Mouse (Mus musculus) intestine, embryonic 14.5 days (tissue): ENCODE measurements around the gene Baiap2l1. TPM values are rescaled to one million over a fixed set of nuclear protein-coding genes. Genes with fewer than 3 reads are reported as not detected.

Experiments
- ATAC-seq: fragments of 200-750 bp; cut with Nextera tagmentation; replicated peaks from 2 replicates; pipeline ENCODE4 v1.8.0; 2017; ENCODE audit warnings: low read depth, moderate number of reproducible peaks, moderate TSS enrichment, moderate library complexity; ENCODE audit not compliant: low FRiP score, low TSS enrichment
- DNase-seq: peaks from one replicate; pipeline ENCODE4 v3.0.0-alpha.2; 2018; ENCODE audit warnings: low spot score
- H3K27ac ChIP-seq: fragments of 300-500 bp; sonication (generic); 2 replicates; pipeline ENCODE4 v1.5.1; 2014; ENCODE audit warnings: low read depth, mild to moderate bottlenecking, control low read depth
- H3K27me3 ChIP-seq: fragments of 300-500 bp; sonication (generic); replicated peaks from 2 replicates; pipeline ENCODE4 v1.6.1; 2014; ENCODE audit warnings: low read length, control low read depth; ENCODE audit not compliant: control insufficient read depth, insufficient read depth
- H3K36me3 ChIP-seq: fragments of 300-500 bp; sonication (generic); 2 replicates; pipeline ENCODE4 v1.6.1; 2014; ENCODE audit warnings: low read length, control low read depth; ENCODE audit not compliant: control insufficient read depth, insufficient read depth
- H3K4me1 ChIP-seq: fragments of 300-500 bp; sonication (generic); replicated peaks from 2 replicates; pipeline ENCODE4 v1.6.1; 2014; ENCODE audit warnings: low read length, control low read depth, mixed read lengths; ENCODE audit not compliant: control insufficient read depth, insufficient read depth
- H3K4me2 ChIP-seq: fragments of 300-500 bp; sonication (generic); 2 replicates; pipeline ENCODE4 v1.6.1; 2014; ENCODE audit warnings: low read length
- H3K4me3 ChIP-seq: fragments of 300-500 bp; sonication (generic); 2 replicates; pipeline ENCODE4 v1.5.1; 2014; ENCODE audit warnings: low read depth, low read length, control low read depth, mixed read lengths
- H3K9ac ChIP-seq: fragments of 300-500 bp; sonication (generic); 2 replicates; pipeline ENCODE4 v1.6.1; 2014; ENCODE audit warnings: mild to moderate bottlenecking, low read length
- H3K9me3 ChIP-seq: fragments of 300-500 bp; sonication (generic); 2 replicates; pipeline ENCODE4 v1.6.1; 2016; ENCODE audit warnings: low read length, control low read depth; ENCODE audit not compliant: control insufficient read depth
- WGBS: fragments of 180-500 bp; shearing (Covaris S2); extraction: QIAGEN DNeasy Blood & Tissue Kit; methylation state at CpG from one replicate; pipeline ENCODE4 v1.1.7; 2014; 5-methylcytosine and 5-hydroxymethylcytosine counted together
- polyA plus RNA-seq: library from polyadenylated mRNA; unstranded; fragments of >200 nt; fragmentation: Nextera tagmentation; extraction: Ambion mirVana; gene quantifications from 2 replicates; pipeline ENCODE4 v1.2.1, GENCODE M21; 2014

The Baiap2l1 gene
- polyA plus RNA-seq, 1 experiment from 2014 or later, result 16.7 TPM

- no peak for ATAC-seq
- H3K36me3 ChIP-seq, result no peaks in the 10 kb centered on the region
Observed at GRCm38 (mm10) chr5:144232531-144232930, 125.4 kb downstream of the Baiap2l1 start.

GRCm38 (mm10) chr5:144231410-144231809 is 126.5 kb downstream of the Baiap2l1 start:
- ATAC-seq (no peak), DNase-seq (no peak)
- Histone ChIP-seq H3K9me3 (no peaks in the 10 kb centered on the region), H3K36me3 (no peaks in the 10 kb centered on the region), H3K4me1 (no peaks in the 10 kb centered on the region), H3K4me3 (no peak overlapping the region), H3K4me2 (no peak overlapping the region), H3K27me3 (no peaks in the 10 kb centered on the region), H3K27ac (no peak overlapping the region), H3K9ac (no peak overlapping the region)
- WGBS, result 77% methylated on average over 1 of the region's 1 CpGs

More at GRCm38 (mm10) chr5:144232531-144232930, 125.4 kb downstream of the Baiap2l1 start:
- no peak overlapping the region for H3K4me2 ChIP-seq
- H3K27ac ChIP-seq, result no peak overlapping the region
- H3K4me3 ChIP-seq, result no peak overlapping the region
- no peak for DNase-seq
- H3K9me3 ChIP-seq, result no peaks in the 10 kb centered on the region
- 84% methylated on average over 5 of the region's 5 CpGs for WGBS
- no peaks in the 10 kb centered on the region for H3K4me1 ChIP-seq
- H3K27me3 ChIP-seq, result no peaks in the 10 kb centered on the region
- H3K9ac ChIP-seq, result no peak overlapping the region

GRCm38 (mm10) chr5:144230216-144230615 is 127.7 kb downstream of the Baiap2l1 start:
- no peaks in the 10 kb centered on the region for H3K4me1 ChIP-seq
- H3K36me3 ChIP-seq, result no peaks in the 10 kb centered on the region
- DNase-seq, result no peak
- H3K4me2 ChIP-seq, result no peak overlapping the region
- no peak overlapping the region for H3K4me3 ChIP-seq
- H3K9me3 ChIP-seq, result no peaks in the 10 kb centered on the region
- H3K9ac ChIP-seq, result no peak overlapping the region
- H3K27me3 ChIP-seq, result no peaks in the 10 kb centered on the region
- H3K27ac ChIP-seq, result no peak overlapping the region
- WGBS, result 84% methylated on average over 7 of the region's 7 CpGs
- no peak for ATAC-seq

- H3K4me3 ChIP-seq, result no peak overlapping the region
- H3K27ac ChIP-seq, result no peak overlapping the region
- WGBS, result 30% methylated on average over 11 of the region's 11 CpGs
- DNase-seq, result no peak
- no peak for ATAC-seq
- no peak overlapping the region for H3K9ac ChIP-seq
- 0 out of 2 replicates have a peak, but pooled peaks cover 4% of the 10 kb centered on the region for H3K27me3 ChIP-seq
- H3K9me3 ChIP-seq, result no peaks in the 10 kb centered on the region
- H3K4me1 ChIP-seq, result peaks cover 13% of the 10 kb centered on the region
- H3K36me3 ChIP-seq, result no peaks in the 10 kb centered on the region
- no peak overlapping the region for H3K4me2 ChIP-seq
Observed at GRCm38 (mm10) chr5:144226220-144226619, 131.7 kb downstream of the Baiap2l1 start.

- Histone ChIP-seq H3K27ac (0 out of 2 replicates have a peak overlapping the region, but pooled peaks have one; percentile 8), H3K4me3 (peak overlapping the region; percentile 67), H3K4me1 (peaks cover 13% of the 10 kb centered on the region), H3K9ac (peak overlapping the region; percentile 39), H3K36me3 (no peaks in the 10 kb centered on the region), H3K27me3 (0 out of 2 replicates have a peak, but pooled peaks cover 4% of the 10 kb centered on the region), H3K9me3 (no peaks in the 10 kb centered on the region), H3K4me2 (peak overlapping the region; percentile 77)
- ATAC-seq, result peak; percentile 7; the same call in 1 of the 2 replicates
- 27% methylated on average over 18 of the region's 18 CpGs for WGBS
- DNase-seq, result no peak
Observed at GRCm38 (mm10) chr5:144223899-144224816, 133.8 kb downstream of the Baiap2l1 start.

- H3K9me3 ChIP-seq, result no peaks in the 10 kb centered on the region
- peak within 1 kb of the TSS; percentile 39 for H3K9ac ChIP-seq
- H3K4me1 ChIP-seq, result peaks cover 13% of the 10 kb centered on the region
- peak within 1 kb of the TSS; percentile 77 for H3K4me2 ChIP-seq
- WGBS, result under 1% methylated on average over 37 of the region's 37 CpGs
- ATAC-seq, result peak; percentile 97
- peak within 1 kb of the TSS; percentile 67 for H3K4me3 ChIP-seq
- peak; percentile 92 for DNase-seq
- peak within 1 kb of the TSS; percentile 38; the same call in 1 of the 2 replicates for H3K27ac ChIP-seq
- no peaks in the 10 kb centered on the region for H3K36me3 ChIP-seq
- 0 out of 2 replicates have a peak, but pooled peaks cover 4% of the 10 kb centered on the region for H3K27me3 ChIP-seq
Observed at GRCm38 (mm10) chr5:144223503-144223862, 134.4 kb downstream of the Baiap2l1 start, which contains the start of gene Tecpr1. Gene Tecpr1, minus strand, starts transcription at chr5:144223615.

- WGBS, result 1% methylated on average over 25 of the region's 25 CpGs
- Histone ChIP-seq H3K27me3 (0 out of 2 replicates have a peak, but pooled peaks cover 4% of the 10 kb centered on the region), H3K9ac (peak overlapping the region; percentile 39), H3K4me3 (peak overlapping the region; percentile 67), H3K27ac (peak overlapping the region; percentile 38; the same call in 1 of the 2 replicates), H3K4me2 (peak overlapping the region; percentile 77), H3K4me1 (peaks cover 13% of the 10 kb centered on the region), H3K36me3 (no peaks in the 10 kb centered on the region), H3K9me3 (no peaks in the 10 kb centered on the region)
- DNase-seq, result no peak
- peak; percentile 57 for ATAC-seq
Observed at GRCm38 (mm10) chr5:144222811-144223502, 135.0 kb downstream of the Baiap2l1 start.

GRCm38 (mm10) chr5:144221305-144221704 is 136.6 kb downstream of the Baiap2l1 start:
- WGBS, result 65% methylated on average over 4 of the region's 4 CpGs
- ATAC-seq, result no peak
- Histone ChIP-seq H3K27me3 (0 out of 2 replicates have a peak, but pooled peaks cover 4% of the 10 kb centered on the region), H3K4me1 (peaks cover 13% of the 10 kb centered on the region), H3K4me3 (no peak overlapping the region), H3K36me3 (no peaks in the 10 kb centered on the region), H3K4me2 (no peak overlapping the region), H3K27ac (no peak overlapping the region), H3K9me3 (no peaks in the 10 kb centered on the region), H3K9ac (no peak overlapping the region)
- no peak for DNase-seq
